Mouse (Mus musculus) liver, adult 2 months (tissue): ENCODE measurements around the gene Plekhg4.

ENCODE experiments used
- CTCF ChIP-seq: fragments of 200-500 bp; IDR thresholded peaks from 2 replicates; pipeline ENCODE4 v1.5.1; 2011; ENCODE audit warnings: low read depth, low read length, control low read depth
- POLR2A ChIP-seq: fragments of 200-500 bp; IDR thresholded peaks from 2 replicates; pipeline ENCODE4 v1.6.1; 2011; ENCODE audit warnings: low read length, control low read depth; ENCODE audit not compliant: insufficient read depth; ENCODE audit errors: extremely low read depth

DNA sequence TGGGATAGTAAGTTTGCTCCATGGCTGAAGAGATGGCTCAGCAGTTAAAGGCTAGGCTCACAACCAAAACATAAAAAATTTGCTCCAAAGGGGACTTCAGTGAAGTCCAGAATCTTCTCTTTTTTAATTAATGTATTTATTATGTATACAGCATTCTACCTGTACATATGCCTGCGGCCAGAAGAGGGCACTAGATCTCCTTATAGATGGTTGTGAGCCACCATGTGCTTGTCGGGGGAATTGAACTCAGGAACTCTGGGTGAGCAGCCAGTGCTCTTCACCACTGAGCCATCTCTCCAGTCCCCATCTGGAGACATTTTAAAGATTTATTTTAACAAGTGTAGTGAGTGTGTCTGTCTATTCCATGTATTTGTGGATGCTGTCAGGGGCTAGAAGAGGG is 6.0 kb upstream of the Plekhg4 start:
- TF ChIP-seq POLR2A: no peak
- peak; percentile 21; the same call in 1 of the 2 replicates for TF ChIP-seq CTCF
